Mouse (Mus musculus): Measurements from ENCODE around the gene Uqcr10.

Uqcr10 gene

DNA sequence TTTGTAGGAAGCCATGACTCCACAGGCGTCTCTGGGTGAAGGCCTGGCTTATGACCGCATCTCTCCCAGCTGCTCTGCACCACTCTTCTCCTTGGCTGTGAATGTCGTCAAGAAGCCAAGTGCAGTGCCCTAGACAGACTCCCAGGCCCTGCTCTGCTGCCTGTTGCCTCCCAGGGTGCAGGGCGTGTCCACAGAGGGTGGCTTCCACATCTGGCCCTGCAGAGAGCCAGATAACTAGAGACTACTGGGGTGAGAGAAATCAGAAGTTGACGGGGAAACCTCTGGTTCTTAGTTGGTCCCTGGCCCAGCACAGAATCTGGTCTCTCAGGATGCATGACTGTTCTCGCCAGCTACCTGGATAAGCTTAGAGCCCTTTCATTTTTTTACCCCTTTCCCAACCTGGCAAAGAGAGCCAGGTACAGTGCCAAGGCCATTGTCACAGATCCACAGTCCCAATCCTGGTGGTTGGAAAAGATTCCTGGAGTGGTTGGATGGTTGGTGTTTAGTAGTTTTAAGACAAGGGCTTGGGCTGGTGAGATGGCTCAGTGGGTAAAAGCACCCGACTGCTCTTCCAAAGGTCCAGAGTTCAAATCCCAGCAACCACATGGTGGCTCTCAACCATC is 26.8 kb downstream of the Uqcr10 start:
- no peak for DNase-seq (ENCODE audit: low read depth in 2 of 2, low spot score in 2 of 2)

GRCm38 (mm10) chr11:4675693-4676092 is 28.4 kb downstream of the Uqcr10 start:
- no peak for DNase-seq (ENCODE audit: low read depth in 2 of 2, low spot score in 2 of 2)

GRCm38 (mm10) chr11:4675126-4675562 is 29.0 kb downstream of the Uqcr10 start:
- no peak for DNase-seq (ENCODE audit: low read depth in 2 of 2, low spot score in 2 of 2)

DNA sequence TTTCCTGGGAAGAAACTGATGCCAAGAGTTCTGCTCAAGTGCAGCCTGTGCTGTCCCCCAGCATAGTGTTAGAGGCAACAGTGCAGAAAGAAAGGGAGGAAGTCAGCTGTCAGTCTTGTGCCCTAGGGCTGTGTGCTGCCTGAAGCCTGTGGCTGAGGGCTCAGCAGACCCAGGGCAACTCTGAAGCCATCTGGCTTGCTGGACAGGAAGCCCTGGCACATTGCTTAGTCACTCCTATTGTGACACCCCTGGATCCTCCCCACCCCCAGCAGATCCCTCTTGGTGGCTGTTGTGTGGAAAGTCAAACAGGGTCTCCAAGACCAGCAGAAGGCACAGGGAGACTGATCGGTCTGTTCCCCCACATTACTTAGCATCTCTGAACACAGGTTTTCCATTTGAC is 29.5 kb downstream of the Uqcr10 start:
- no peak for DNase-seq (ENCODE audit: low read depth in 2 of 2, low spot score in 2 of 2)

GRCm38 (mm10) chr11:4671736-4672135 is 32.4 kb downstream of the Uqcr10 start:
- DNase-seq (ENCODE audit: low read depth in 2 of 2, low spot score in 2 of 2): no peak

- no peak for DNase-seq (ENCODE audit: low read depth in 2 of 2, low spot score in 2 of 2)
These were observed 41.7 kb downstream of the Uqcr10 start for GRCm38 (mm10) chr11:4662496-4662878.

DNA sequence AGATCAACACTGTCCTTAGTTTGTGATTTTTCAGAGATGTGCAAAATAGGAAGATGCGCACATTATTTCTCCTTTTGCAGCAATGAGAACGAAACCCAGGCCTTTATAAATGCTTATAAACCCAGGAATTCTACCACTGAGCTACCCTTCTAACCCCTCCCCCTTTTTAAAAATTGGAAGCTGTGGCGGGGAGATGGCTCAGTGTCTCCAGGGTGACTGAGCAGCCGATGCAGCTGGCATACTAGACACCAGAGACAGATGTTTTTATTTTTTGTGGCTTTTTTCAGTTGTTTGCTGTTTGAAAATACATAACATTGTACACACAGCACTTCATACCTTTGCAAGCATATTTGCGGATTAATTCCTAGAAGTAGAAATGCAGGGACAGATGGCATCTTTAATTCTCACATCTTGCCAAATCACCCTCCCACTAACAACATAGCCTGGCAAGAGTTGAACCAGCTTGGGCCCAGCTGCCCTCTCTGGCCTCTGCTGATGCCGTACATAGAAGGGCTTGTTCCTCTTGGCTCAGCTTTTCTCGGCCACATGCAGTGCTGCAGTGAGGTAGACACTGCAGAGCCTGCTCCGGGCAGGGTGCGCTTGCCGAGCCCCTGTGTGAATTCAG is 42.2 kb downstream of the Uqcr10 start:
- DNase-seq (ENCODE audit: low read depth in 2 of 2, low spot score in 2 of 2): no peak

GRCm38 (mm10) chr11:4661324-4661723 is 42.8 kb downstream of the Uqcr10 start:
- DNase-seq (ENCODE audit: low read depth in 2 of 2, low spot score in 2 of 2): no peak

DNA sequence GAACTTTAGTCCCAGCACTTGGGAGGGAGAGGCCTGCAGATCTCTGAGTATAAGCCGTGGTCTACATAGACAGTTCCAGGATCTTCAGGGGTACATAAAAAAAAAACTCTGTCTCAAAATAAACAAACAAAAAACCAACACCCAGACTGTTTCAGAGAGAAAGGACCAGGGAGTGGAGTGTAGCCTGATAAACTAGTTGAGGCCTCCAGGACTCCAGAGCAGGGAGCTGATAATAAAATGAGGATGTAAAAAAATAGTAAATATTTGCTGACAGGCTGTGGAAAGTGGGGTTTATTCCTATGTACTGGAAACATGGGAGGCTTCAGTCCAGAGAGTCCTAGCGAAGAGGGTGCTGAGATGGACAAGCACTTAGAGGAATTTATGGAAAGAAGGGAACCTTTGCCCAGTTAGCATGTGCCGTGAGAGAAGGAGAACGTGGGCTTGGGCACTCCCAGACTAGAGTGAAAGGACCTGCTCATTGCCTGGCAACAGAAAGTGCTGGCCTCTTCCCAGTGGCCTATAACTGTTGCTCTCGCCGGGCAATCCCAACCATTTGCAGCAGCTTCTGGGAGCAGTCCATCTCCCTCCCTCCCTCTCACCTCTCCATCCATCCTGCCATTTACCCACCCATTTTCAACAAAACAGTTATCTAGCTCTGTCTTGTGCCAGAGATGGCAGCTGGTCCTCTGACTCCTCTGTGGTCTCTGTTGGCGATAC is 43.7 kb downstream of the Uqcr10 start:
- DNase-seq (ENCODE audit: low read depth in 2 of 2, low spot score in 2 of 2): no peak

- DNase-seq (ENCODE audit: low read depth in 2 of 2, low spot score in 2 of 2): no peak
These were observed 44.3 kb downstream of the Uqcr10 start for GRCm38 (mm10) chr11:4659818-4660217.

Measured in CD8-positive naive resting alpha-beta T cell, adult 2 months (primary cell).